Mouse (Mus musculus) heart, adult 18-20 months (tissue): ENCODE measurements at regions not wholly inside any gene's neighbourhood (a gene's known extent, or its start where the extent isn't known, plus 50 kb on each side); places are given as distances from the start of the nearest gene placed in this dataset.
A peak's percentile ranks its signal among the peaks of the same experiment; 100 is the strongest.

Source experiments
- DNase-seq, 2 experiments: peaks; one replicate each; pipeline ENCODE4 v3.0.0; 2021 to 2022; ENCODE audit warnings: mixed read lengths in 1 of 2

DNA sequence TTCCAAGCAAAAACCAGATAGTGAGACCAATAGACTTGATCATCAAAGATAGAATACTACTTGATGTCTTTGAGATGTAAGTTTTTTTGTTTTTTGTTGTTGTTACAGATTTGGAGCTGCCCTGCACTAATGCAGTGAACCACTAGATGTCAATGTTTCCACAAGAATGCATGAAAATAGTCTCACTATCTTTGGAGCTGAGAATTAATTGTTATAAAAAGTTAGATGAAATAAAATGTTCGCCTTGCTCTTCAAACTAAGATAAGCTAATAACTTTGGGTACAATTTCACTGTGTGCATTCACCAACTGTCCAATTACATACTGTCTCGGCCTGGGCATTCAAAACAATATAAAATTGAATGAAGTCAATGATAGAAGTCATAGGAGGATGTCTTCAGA, 223.2 kb upstream of the Agtr1b start:
- peak; percentile 1 to 51 for DNase-seq

DNA sequence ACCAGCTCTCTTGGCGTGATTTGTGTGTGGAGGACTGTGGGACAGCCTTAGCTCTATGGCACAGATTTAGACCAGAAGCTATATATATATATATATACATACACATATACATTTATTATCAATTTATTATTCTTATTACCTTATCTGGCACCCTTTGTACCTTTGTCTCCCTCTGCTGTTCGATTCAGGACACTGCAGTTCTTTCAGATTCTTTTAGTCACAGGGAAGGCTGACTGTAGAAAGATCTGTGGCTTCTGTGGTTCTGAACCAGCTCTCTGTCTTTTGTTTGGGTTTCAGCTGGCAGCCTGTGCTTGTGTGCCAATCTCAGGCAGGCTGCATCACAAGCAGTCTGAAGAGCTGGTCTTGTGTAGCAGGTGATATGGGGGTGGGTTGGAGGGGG, 184.6 kb upstream of the Agtr1b start:
- peak in 1 of 2 experiments; percentile 2 for DNase-seq

DNA sequence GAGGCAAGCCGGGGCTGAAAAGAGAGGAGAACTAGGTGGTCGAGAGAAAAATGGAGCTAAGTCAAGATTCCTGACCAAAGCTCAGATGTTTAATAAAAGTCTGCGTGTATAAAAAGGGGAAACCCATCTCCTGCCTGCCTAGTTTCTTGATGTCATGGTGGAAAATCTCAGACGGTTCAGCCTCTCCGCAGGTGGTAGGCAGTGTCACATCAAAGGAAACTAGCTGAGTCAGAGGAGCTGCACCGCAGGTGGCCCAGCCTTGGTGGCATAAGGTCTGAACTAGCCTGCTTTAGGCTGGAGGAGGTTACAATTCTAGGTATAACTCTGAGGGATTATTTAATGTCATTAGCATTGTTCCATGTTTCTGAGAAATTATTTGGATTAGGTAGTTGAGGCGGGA, 177.0 kb upstream of the Agtr1b start:
- no peak for DNase-seq

DNA sequence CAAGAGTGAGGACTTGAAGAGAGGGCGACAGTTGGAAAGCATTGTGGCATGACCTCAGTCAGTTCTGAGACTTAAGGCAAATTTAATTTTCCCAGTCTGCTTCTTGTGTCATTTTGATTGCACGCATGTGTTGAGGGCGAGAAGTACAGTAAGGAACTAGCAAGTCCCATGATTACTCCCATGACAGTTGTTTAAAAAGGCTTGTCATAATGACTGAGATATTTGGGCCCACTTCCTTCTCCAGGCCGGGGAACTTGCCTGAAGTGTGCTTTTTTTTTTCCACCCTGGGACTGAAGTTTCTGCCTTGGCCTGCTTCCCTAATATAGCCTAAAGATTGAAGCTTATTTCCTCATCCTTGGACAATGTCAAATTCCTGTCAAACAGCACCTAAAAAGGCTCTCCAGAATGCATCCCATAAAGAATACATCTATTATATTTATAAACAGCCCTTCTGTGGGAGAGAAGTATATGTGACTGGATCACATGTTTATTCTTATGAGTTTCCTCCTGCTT, 171.6 kb upstream of the Agtr1b start:
- no peak for DNase-seq

DNA sequence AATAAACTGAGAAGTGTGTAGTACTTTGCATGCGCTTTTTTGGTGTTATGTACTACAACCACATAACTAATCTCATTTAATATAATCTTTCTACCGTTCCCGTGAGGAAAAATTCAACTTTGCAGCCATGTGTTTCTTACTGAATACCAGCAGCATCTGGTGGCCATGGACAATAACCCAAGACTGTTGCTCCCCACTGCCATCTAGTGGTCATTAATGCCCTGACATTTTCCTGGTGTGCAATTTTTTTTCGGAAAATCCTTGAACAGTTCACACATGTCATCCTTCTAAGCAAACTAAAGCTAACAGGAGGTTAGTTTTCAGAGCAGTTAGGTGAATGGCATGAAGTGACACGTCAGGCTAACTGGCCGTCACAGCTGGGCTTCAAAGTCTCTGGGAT, 153.8 kb upstream of the Agtr1b start:
- peak in 1 of 2 experiments; percentile 23 for DNase-seq

DNA sequence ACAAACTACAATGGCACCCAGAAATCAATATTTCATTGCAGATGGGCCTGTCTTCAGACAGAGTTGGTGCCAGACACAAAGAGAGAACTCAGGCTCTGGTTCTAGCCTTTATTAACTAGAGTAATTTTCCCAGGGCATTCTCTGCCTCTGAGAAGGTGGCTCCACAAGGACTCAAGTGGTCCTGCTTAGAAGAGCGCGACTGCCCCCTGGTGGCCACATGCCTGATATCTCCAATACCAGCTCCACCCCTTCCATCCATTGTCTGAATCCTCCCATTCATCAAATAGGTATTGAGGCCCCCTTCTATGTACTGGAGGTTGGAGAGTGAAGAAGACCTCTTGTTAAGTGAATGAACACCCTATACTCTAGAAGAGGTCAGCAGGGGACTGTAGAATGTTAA, 142.2 kb upstream of the Agtr1b start:
- peak; percentile 36 to 61 for DNase-seq

DNA sequence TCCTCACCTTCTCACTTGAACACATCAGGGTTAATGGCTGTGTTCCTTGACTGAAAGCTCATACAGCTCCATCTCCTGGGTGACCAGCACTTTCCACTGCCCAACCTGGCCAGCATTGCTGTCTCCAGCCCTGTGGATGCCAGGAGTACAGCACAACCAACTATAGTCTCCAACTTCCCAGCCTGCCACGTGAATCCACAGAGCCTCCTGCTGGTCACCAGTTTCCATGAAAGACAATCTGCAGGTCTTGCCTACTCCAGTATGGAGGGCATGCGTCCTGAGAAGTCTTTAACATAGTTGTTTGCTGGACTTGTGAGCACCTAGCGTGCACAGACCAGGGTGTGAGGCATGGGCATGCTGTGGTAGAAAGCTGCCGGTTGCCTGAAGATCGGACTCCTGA, 138.6 kb upstream of the Agtr1b start:
- no peak for DNase-seq
